Mouse (Mus musculus) heart, postnatal 4 days (tissue): ENCODE measurements at regions not wholly inside any gene's neighbourhood (a gene's known extent, or its start where the extent isn't known, plus 50 kb on each side); places are given as distances from the start of the nearest gene placed in this dataset.
"Not testable (repeated sequence)": the region's sequence is repeated elsewhere in the genome, so short reads cannot be mapped to it uniquely, and the experiment has no call there.

Source experiments
- DNase-seq: peaks from one replicate; pipeline ENCODE4 v3.0.0; 2021

DNA sequence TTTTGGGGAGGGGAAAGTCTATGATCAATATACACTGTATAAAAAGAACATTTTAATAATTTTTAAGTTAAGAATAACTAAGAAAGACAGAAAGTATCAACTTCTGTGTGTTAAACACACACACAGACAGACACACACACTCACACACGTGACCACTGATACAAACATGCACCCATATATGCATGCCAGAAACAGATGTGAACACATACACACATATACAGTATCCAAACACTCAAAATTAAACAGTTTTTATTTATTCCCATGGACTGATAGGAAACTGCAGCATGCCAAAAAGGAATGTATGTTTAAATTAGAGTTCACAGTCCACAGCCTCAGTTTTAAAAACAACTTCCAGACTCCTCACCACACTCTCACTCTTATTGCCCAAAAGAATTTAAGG is 203.4 kb upstream of the Tbl1x start:
- DNase-seq, result no peak

DNA sequence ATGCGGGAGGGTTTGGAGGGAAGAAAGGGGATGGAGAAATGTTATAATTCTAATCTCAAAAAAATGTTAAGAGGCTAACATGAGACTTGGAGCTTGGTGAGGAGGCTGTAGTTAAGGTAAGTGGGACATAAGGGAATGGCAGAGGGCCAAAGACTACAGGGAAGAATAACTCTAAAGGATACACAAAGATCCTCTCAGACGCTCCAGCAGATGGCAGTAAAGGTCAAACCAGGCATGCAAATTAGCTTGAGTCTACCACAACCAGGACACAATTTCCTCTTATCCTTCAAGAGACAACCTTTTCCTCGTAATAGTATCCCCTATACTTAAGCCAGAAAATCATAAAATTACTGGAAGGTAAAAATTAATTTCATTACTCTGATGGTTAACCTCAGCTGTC is 196.4 kb upstream of the Tbl1x start:
- DNase-seq, result peak; percentile 53

DNA sequence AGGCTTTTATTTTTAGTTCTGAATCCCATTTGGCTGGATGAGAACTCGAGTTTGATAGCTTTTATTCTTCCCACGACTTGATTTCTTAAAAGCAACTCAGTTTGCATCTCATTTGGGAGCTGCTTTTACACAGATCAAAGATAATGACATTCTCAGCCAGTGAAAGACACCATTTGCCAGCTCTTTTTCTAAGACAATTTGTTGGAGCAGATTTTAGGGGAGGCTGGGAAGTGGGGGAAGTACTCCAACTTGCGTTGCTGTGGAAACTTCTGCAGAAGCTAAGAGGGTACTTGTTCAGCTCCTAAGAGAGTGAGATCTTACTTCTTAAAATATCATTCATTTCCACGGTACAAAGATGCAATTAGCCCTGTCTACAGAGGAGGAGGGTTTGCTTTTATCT is 187.2 kb upstream of the Tbl1x start:
- no peak for DNase-seq

DNA sequence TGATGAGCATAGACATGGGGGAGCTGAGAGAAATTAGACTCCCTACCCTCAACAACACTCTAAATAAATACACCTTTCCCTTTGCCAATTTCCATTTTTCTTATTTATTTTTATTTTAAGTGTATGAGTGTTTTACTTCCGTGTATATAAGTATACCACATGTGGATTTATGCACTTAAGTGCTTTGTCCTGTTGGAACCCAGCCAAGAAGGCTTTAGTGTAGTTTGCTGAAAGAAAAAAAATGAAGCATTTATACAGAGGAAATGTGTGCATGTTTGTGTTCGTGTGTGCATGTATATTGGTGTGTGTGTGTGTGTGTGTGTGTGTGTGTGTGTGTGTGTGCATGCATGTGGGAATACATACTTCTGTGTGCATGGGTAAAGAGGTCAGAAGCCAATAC is 157.6 kb upstream of the Tbl1x start:
- DNase-seq, result no peak

DNA sequence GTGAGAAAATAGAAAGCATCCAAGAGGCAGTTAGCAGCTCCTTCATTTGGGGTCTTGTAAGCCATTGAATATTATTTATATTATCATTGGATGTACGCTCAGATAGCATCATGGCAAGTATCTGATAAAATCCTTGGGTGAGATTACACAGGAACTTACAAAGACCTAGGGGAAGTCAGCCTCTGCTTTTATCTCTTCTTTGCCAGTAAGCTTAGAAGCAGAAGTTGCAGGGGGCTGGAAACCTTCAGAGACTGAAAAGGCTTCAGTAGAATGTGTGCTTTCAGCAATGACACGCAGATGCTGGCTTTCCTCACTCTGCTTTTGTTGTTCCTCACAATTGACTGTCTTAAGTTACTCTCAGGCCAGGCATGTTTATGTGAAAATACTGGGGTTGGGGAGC is 150.3 kb upstream of the Tbl1x start:
- no peak for DNase-seq

DNA sequence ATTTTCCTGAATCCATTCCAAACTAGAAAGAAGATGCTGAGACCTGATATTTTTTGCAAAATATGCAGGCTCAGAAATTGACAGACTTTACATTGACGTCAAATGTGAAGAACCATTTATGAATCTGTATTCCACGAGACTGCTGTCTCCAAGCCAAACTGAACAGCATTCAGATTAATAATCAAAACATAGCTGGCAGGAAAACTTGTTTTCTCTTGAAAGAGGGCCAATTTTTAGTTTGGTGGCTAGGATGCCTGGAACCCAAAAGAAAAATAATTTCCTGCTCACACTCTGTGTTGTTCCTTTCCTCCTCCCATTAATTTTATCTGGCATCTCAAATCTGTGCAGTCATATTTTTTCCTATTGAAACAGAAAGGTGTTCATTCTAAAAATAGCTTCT is 149.7 kb upstream of the Tbl1x start:
- no peak for DNase-seq

DNA sequence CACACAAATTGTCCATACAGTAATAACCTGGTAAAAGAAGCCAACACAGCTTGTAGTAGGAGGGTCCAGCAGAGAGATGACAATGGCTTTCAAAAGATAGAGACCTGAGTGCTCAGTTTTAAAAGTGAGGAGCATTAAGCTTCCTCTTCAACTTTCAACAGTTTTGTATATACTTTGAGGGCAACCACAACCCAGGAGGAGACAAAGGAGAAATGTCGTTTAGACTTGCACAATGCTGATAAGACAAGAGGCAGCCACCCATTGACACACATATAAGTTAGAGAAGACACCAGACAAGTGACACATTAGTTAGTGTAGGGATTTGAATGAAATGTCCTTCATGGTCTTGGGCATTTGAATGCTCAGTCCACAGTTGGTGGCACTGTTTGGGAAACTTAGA is 147.2 kb upstream of the Tbl1x start:
- no peak for DNase-seq

DNA sequence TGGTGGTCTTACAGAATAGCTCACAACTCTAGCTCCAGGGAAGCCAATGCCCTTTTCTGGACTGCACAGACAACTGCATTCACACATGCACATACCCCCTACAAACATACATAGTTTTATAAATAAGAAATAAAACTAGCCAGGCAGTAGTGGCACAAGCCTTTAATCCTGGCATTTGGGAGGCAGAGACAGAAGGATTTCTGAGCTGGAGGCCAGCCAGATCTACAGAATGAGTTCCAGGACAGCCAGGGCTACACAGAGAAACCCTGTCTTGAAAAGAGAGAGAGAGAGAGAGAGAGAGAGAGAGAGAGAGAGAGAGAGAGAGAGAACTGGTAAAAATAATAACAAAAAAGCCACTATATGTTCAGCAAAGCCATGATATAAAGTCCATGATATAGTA is 143.5 kb upstream of the Tbl1x start:
- DNase-seq, result no peak

DNA sequence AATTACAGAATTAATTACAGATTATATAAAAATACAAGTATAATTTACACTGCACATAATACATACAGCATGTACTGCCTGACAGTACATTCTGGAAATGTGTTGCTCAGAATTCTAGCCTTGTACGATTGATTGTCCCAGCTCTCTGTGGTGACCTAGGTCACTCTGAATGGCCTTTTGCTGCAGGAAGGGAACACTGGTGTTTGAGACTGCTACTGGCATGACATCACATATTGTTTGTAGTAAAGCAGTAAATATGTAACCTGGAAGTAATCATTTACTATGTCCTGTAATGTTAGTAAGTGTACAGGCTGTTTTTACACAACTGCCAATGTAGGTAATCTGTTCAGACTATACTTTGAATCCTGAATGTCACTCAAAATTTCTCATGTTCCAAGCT is 123.5 kb upstream of the Tbl1x start:
- no peak for DNase-seq

DNA sequence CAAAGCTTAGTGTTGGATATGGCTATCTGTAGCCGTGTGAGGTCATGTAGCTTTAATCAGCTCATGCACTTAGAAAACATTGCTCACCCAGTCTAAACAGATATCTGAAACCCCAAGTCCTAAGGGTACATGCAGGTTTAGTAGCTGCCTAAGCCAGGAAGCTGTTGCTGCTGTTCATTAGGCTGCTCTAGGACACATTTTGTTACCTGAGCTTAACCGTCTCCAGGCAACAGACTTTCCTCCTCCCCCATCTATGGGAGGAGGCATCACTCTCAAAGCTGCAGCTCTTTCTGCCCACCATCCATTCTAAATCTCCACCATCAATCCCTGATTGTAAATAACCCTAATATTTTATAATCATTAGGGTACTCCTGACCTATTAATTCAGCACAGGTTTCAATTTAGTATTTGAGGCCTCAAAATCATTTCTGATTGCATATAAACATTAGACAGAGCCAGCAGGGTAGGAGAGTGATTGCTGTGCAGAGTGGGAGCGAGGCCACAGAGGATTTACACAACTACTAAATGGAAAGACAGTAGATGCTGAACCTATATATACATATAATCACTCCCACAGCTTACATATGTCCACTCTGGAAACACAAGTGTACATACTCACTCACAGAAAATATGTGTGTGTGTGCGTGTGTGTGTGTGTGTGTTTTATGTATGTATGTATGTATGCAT is 118.9 kb upstream of the Tbl1x start:
- DNase-seq, result no peak

DNA sequence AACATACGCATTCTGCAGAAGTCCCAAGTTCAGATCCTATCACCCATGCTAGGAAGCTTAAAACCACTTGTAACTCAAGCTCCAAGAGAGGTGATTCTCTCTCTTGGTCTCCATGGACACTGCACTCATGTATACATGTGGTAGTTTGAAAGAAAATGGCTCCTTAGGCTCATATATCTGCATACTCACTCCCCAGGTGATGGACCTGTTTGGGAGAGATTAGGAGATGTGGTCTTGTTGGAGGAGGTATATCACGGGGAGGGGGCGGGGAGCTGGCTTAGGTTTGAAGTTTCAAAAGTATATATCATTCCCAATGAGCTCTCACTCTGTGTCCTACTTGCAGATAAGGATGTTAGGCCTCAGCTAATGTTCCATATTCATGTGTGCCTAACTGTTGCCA is 103.9 kb upstream of the Tbl1x start:
- no peak for DNase-seq

DNA sequence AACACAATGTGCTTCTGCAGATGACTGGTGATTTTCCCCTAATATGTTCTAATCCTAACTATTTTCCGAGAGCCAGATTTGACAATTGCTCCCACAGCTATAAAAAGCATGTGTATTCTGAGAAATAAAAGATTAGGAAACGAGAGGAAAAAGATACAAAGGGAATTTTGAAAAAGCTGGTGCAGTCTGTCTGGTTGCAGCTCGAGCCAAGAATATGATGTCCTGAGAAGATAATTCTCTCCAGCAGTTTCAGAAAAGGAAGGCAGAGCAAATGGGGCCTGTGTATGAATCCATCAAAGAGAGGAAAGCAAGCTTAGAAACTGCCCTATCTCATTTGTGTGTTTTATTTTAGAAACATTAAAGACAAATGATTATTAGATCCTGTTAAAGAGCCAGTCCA is 102.9 kb upstream of the Tbl1x start:
- DNase-seq, result no peak

DNA sequence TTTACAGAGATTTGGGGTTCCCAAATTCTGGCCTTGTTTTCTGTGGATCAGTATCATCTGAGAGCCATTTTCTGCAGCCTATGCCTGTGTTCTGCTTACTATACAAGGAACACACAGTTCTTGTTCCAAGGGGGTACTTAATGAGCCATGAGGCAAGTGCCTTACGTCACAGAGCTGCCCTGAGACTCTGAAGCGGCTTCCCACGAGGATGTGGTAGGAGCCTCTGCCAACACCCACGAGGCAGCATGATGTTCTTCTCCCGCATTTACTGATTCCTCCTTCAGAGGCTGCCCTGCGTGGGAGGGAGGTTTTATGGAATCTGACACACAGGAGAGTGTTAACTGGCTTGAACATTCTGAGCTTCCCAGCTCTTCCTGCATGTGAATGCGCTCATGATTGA is 101.4 kb upstream of the Tbl1x start:
- peak; percentile 25 for DNase-seq

DNA sequence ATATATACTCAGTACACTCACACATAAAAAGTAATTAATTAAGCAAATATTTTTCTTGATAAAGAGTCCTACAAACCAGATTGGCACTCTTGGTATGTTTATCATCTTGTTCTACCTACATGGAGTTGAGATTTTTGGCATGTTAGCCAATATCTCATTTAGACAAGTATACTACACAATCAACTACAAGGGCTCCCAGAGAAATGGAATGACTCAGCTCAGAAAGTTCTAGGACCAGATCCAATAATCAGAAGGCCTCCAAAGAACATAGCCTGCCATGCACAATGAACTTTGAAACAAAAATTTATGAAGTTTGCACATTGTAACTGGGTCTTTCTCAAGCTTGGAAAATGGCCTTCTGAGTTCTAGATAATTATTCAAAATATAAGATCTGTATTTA is 100.0 kb upstream of the Tbl1x start:
- DNase-seq, result no peak

DNA sequence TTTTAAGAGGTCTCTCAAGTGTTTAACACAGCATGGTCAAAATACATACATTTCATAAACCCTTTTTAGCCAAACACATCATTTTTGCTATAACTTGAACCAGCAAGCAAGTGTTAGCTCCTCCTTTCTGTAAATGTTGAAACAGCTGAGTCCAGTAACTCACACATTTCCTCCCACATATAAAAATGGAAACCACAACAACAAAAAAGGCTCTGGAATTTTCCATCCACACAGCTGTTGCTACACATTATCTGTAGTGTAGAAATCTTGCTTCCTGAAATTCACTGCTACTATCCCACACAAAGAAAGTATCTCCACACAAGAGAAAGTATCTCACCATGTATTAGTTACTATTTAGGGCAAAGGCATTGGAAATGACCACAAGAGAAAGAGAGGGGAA is 96.7 kb upstream of the Tbl1x start:
- no peak for DNase-seq

DNA sequence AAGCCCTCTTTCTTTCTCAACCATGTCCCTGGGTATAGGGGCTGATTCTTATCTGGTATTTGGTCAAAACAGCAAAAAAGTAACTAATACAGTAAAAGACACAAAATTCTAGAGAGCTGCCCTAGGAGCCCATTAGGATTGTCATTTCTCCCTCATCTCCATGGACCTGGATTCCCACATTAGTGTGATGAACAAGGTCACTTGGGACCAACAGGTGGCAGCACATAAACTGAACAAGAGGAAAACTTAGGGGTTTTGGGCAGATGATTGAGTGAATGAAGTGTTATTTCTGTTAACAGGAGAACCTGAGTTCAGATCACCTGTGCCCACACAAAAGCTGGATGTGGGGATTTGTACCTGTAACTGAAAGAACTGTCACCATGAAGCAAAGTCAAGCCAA is 93.0 kb upstream of the Tbl1x start:
- DNase-seq, result peak; percentile 5

DNA sequence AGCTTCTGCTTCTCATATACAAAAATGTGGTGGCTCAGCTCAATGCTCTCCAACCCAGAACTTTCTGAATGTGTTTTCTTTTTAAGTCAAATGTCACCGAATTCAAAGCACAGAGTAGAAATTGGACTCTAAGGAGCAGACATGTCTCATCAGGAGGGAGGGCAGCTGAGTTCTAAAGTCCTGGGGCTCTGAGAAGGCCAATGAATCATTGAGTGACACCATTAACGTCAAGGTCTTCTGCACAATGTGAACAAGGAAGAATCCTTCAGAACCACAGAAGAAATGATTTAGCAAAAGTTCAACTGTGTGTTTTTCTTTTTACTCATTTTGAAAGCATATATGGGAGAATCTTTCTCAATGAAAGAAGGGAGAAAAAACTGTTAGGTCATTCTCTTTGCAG is 88.6 kb upstream of the Tbl1x start:
- no peak for DNase-seq

DNA sequence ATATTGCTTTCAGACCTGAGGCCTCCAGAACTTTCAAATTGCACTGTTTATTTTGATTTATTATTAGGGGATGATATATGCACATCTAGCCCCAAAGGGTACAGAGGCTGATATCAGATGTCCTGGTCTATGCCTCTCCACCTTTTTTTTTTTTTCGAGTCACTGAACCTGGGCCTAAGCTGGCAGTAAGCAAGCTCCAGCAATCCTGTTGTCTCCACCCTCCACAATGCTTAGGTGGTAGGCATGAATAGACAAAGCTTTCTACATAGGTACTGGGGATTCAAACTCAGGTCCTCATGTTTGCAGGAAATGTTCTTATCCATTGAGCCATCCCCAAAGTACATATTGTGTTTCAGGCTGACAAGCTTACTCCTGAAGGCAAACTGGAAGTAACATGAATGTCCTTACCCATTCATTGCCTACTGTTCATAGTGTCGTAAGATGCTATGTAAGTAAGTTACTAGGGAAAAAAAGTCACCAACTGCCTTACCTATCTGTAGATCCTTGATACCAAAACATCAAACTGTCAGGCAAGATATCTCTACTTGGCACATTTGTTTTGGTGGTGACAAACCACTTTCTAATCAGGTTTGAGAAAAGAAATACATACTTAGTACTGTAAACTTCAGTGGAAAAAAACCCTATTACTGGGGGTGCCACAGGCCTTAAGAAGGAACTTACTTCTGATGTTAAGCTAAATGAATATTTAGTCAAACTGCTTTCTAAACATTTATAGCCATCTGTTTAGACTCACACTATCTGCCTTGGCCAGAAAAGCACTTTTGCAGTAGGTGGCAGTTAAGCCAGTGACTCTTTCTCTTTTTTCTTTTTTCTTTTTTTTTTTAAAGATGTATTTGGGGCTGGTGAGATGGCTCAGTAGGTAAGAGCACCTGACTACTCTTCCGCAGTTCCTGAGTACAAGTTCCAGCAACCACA is 85.8 kb upstream of the Tbl1x start:
- no peak for DNase-seq

DNA sequence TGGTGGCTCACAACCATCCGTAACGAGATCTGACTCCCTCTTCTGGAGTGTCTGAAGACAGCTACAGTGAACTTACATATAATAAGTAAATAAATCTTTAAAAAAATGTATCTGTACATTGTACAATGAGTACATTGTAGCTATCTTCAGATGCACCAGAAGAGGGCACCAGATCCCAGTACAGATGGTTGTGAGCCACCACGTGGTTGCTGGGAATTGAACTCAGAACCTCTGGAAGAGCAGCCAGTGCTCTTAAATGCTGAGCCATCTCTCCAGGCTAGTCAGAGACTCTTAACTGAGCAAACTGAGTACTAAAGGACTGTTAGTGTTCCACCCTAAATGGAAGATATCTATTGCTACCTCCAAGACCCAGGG is 85.1 kb upstream of the Tbl1x start:
- DNase-seq, result not testable (repeated sequence)

DNA sequence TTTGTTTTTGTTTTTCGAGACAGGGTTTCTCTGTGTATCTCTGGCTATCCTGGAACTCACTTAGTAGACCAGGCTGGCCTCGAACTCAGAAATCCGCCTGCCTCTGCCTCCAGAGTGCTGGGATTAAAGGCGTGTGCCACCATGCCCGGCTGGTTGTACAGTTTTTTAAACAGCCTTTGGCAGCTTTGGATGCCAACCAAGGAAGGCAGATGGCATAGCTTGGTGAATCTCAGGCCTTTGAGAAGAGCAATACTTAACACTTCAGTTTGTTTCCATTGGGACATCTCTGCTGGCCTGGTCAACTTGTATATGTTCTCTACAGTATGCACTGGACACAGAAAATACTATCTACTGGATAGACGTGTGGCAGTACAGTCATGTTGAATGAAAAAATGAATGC is 84.0 kb upstream of the Tbl1x start:
- DNase-seq, result not testable (repeated sequence)

DNA sequence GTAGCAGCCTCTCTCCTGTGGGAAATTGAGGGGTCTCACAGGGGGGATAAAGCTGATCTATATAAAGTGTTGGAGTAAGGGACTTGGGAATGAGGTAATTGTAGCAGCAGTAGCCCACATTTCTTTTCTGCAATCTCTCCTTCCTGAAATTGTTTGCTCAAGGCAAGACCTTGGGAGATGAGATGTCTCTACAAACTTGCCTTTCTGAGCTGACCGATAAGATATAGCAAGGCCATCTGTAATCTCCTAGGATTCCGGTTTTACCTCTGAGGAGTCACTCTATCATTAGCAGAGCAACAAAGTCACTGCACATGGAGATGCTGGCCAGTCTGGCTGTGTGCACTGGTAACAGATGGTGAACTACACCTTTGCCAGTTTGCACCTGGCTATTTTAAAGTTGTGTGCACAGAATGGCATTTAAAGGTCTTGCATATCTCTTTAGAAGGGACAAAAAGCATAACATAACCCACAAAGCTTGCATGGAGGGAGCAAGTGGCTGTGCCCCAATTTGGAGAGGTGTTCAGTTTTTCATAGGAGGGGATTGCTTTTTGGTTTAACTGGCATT is 78.7 kb upstream of the Tbl1x start:
- DNase-seq, result no peak

DNA sequence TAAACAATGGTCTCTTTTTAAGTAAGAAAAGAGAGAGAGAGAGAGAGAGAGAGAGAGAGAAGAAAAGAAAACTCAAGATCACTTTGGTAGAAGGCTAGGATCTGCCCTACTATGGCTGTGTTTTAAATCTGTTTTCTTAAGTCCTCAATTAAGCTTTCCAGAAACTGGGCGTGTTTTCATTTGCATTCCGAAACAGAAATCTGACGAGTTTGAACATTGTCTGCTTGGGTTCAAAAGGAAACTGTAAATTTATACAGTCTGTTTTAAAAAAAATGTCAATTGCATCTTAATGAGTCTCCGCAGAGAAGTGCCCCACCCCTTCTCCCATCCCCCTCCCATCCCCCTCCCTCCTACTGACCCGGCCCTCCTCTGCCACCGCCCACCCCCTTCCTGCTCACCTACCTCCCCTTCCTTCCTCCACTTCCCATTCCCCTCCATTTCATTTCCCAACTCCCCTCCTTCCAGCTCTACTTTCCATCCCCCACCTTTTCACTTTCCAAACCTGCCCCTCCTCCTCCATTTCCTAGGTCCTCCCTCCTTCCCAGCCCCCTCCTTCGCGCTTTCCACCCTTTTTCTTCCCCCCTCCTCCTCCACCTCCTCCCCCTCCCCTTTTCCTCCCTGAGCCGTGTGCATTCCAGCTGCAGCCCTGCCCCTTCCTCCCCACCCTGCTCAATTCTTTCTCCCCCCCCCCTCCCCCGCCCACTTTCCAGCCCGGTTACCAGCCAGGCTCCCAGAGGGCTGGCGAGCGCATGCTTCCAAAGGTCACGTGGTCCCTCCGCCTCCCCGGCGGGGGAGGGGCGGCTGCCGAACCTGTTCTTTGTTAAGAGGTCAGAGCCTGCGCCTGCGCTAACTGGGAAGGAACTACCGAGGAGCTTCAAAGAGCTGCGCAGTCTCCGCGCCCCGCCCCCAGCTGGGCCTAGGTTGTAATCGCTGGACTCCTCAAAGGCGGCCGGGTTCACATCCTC is 77.7 kb upstream of the Tbl1x start:
- peak; percentile 96 for DNase-seq

DNA sequence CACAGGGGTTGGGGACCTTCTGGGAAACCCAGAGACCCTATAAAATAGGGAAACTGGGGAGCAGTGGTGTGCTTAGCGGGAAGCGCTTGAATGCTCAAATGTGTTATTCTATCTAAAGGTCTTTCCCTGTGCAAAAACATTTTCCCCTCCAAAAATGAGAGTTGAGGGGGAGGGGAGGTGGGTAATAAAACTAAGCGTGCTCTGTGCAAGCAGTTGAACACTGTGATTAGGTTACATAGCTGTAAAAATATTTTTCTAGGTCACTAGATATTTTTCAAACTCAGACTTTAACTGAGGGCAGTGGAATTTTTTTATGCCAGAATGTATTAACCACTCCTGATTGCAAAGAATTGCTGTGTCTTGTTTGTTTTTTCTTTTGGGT is 77.0 kb upstream of the Tbl1x start:
- DNase-seq, result no peak
